Mouse (Mus musculus): ENCODE results near the gene Clca1. TPM values are rescaled to one million over a fixed set of nuclear protein-coding genes. Genes with fewer than 3 reads are reported as not detected.
A peak's percentile ranks its signal among the peaks of the same experiment; 100 is the strongest.

The Clca1 gene
- polyA plus RNA-seq, 1 experiment from 2014 or later: 0.25 TPM

DNA sequence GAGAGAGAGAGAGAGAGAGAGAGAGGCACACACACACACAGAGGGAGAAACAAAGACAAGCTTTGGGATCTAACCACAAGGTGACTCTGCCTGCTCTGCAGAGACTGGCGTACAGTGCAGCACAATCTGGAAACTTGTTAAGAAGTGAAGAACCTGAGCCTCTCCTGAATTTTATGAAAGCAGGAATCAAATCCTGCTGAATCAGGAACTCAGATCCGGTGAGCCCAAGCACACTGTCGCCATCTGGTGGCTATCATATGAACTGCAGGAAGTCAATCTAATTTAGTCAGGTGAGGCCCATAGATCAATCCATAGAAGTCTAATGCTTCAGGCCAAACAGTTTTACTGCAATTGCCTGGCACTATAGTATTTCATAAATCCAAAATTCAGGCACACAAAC lies 5.8 kb downstream of the Clca1 start:
- no peak overlapping the region for H3K4me2 ChIP-seq (ENCODE audit: low read depth, low read length)
- H3K36me3 ChIP-seq (ENCODE audit: control insufficient read depth, insufficient read depth, low read length): no peaks in the 10 kb centered on the region
- no peak for ATAC-seq (ENCODE audit: low read depth)
- no peaks in the 10 kb centered on the region for H3K27me3 ChIP-seq (replicated peaks; ENCODE audit: control insufficient read depth, insufficient read depth, low read length)
- no peaks in the 10 kb centered on the region for H3K4me1 ChIP-seq (ENCODE audit: control insufficient read depth, insufficient read depth, low read length)
- no peak overlapping the region for H3K9ac ChIP-seq (ENCODE audit: low read depth, low read length)
- H3K9me3 ChIP-seq (ENCODE audit: control insufficient read depth, low read length): no peaks in the 10 kb centered on the region
- no peak overlapping the region for H3K27ac ChIP-seq (replicated peaks; ENCODE audit: low read depth, low read length)
- DNase-seq (ENCODE audit: low spot score): peak; percentile 16
- WGBS: 28% methylated on average over 3 of the region's 3 CpGs
- H3K4me3 ChIP-seq (ENCODE audit: low read depth, low read length): no peak overlapping the region

DNA sequence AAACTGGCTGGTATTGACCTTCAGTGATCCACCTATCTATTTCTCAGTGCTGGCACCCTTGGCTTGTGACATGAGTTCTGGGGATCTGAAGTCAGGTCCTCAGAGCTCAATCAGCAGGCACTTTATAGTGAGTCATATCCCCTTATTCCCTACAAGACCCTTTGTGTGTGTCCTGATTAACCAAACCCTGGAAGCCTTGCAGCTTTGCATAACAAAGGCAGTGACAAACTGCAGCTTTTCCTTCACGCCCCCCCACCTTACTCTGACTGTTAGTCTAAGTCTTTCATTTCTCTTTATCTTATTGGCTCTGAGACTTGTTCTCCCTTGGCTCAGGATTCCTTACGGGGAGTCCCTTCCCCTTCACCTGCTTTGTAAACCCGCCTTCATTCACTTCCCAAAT lies 14.8 kb downstream of the Clca1 start:
- no peak overlapping the region for H3K9ac ChIP-seq (ENCODE audit: low read depth, low read length)
- H3K4me1 ChIP-seq (ENCODE audit: control insufficient read depth, insufficient read depth, low read length): no peaks in the 10 kb centered on the region
- H3K36me3 ChIP-seq (ENCODE audit: control insufficient read depth, insufficient read depth, low read length): no peaks in the 10 kb centered on the region
- no peaks in the 10 kb centered on the region for H3K27me3 ChIP-seq (replicated peaks; ENCODE audit: control insufficient read depth, insufficient read depth, low read length)
- DNase-seq (ENCODE audit: low spot score) (no peak), ATAC-seq (ENCODE audit: low read depth) (no peak)
- 72% methylated on average over 3 of the region's 3 CpGs for WGBS
- no peak overlapping the region for H3K4me2 ChIP-seq (ENCODE audit: low read depth, low read length)
- no peak overlapping the region for H3K4me3 ChIP-seq (ENCODE audit: low read depth, low read length)
- no peak overlapping the region for H3K27ac ChIP-seq (replicated peaks; ENCODE audit: low read depth, low read length)
- H3K9me3 ChIP-seq (ENCODE audit: control insufficient read depth, low read length): no peaks in the 10 kb centered on the region

DNA sequence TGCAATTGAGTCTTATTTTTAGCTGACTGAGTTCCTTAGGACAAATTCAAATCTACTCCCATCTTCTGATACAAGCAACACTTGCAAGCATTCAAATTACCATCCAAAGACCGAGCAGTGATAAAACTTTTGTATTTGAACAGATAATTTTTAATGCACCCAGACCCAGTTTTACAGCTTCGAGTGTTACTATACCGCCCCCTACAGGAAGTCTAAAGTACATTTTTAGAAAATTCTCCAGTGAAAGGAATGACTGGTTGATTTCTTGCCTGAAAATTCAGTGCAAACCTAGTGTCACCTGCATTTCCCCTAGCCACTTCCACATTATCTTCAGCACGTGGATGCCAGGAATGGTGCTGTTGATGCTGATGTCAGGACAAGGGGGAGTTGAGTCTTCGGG lies 28.2 kb downstream of the Clca1 start:
- Histone ChIP-seq H3K4me3 (ENCODE audit: low read depth, low read length) (no peak overlapping the region), H3K9ac (ENCODE audit: low read depth, low read length) (no peak overlapping the region), H3K27ac (replicated peaks; ENCODE audit: low read depth, low read length) (no peak overlapping the region), H3K9me3 (ENCODE audit: control insufficient read depth, low read length) (no peaks in the 10 kb centered on the region), H3K4me1 (ENCODE audit: control insufficient read depth, insufficient read depth, low read length) (no peaks in the 10 kb centered on the region), H3K4me2 (ENCODE audit: low read depth, low read length) (no peak overlapping the region), H3K27me3 (replicated peaks; ENCODE audit: control insufficient read depth, insufficient read depth, low read length) (no peaks in the 10 kb centered on the region), H3K36me3 (ENCODE audit: control insufficient read depth, insufficient read depth, low read length) (no peaks in the 10 kb centered on the region)
- WGBS: 34% methylated on average over 5 of the region's 5 CpGs
- no peak for DNase-seq (ENCODE audit: low spot score)
- no peak for ATAC-seq (ENCODE audit: low read depth)

DNA sequence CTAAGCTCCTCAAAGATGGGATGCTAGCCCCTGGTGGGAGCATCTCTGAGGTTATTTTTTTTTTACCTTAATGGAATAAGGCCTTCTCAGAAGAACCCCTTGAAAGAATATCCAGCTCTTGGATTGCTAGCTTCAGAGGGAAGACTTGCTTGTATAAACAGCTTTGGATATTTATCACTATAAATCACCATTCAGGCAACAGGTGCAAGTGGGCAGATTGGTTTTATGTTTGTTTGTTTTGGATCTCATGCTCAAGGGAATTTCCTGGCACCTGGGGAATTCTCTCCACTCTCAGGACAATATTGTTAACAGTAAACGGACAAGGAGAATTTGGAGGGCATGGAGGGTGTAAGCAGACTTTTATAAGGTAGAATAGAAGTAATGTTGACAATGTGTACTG lies 31.7 kb downstream of the Clca1 start:
- Histone ChIP-seq H3K36me3 (ENCODE audit: control insufficient read depth, insufficient read depth, low read length) (no peaks in the 10 kb centered on the region), H3K4me3 (ENCODE audit: low read depth, low read length) (no peak overlapping the region), H3K9me3 (ENCODE audit: control insufficient read depth, low read length) (no peaks in the 10 kb centered on the region), H3K4me1 (ENCODE audit: control insufficient read depth, insufficient read depth, low read length) (no peaks in the 10 kb centered on the region), H3K4me2 (ENCODE audit: low read depth, low read length) (no peak overlapping the region), H3K27me3 (replicated peaks; ENCODE audit: control insufficient read depth, insufficient read depth, low read length) (no peaks in the 10 kb centered on the region), H3K27ac (replicated peaks; ENCODE audit: low read depth, low read length) (no peak overlapping the region), H3K9ac (ENCODE audit: low read depth, low read length) (no peak overlapping the region)
- no peak for ATAC-seq (ENCODE audit: low read depth)
- 46% methylated on average over 1 of the region's 1 CpGs for WGBS
- no peak for DNase-seq (ENCODE audit: low spot score)

DNA sequence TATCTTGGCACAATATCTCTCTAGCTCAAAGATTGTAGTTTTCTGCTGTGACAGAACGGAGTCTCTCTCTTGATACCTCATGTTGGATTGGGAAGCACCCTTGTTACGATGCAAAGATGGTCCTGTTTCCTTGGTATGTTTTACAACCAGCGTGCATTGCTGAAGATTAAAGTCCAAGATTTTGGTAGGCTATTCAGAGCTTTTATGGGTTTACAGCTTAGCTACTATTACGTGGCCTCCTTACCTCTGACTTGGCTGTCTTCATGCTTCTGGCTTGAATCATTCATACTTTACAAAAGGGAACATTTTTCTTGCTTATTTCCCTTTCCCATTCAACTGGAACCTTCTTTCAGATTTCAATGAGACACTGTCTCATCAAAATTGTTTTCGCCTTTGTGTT lies 39.5 kb downstream of the Clca1 start:
- H3K9ac ChIP-seq (ENCODE audit: low read depth, low read length): no peak overlapping the region
- no peaks in the 10 kb centered on the region for H3K36me3 ChIP-seq (ENCODE audit: control insufficient read depth, insufficient read depth, low read length)
- ATAC-seq (ENCODE audit: low read depth): no peak
- WGBS: 88% methylated on average over 5 of the region's 5 CpGs
- no peaks in the 10 kb centered on the region for H3K4me1 ChIP-seq (ENCODE audit: control insufficient read depth, insufficient read depth, low read length)
- no peaks in the 10 kb centered on the region for H3K9me3 ChIP-seq (ENCODE audit: control insufficient read depth, low read length)
- no peak overlapping the region for H3K27ac ChIP-seq (replicated peaks; ENCODE audit: low read depth, low read length)
- H3K4me2 ChIP-seq (ENCODE audit: low read depth, low read length): no peak overlapping the region
- no peaks in the 10 kb centered on the region for H3K27me3 ChIP-seq (replicated peaks; ENCODE audit: control insufficient read depth, insufficient read depth, low read length)
- no peak overlapping the region for H3K4me3 ChIP-seq (ENCODE audit: low read depth, low read length)
- no peak for DNase-seq (ENCODE audit: low spot score)

DNA sequence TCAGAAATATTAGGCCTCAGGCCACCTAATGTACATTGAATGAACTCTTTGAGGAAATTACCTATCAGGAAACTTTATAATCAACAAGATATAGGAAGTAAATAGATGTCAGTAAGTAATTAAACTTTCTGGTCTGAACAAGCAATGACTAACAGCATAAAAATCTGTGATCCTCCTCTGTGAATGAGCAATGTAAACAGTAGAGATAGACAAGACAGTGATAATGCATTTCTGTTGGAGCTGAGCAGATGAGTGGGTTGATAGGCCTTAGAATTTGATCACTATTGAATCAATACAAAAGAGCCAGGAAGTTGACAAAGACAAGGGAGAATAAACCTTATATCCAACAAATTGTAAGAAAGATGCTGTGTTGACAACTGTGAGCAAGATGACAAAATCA lies 40.0 kb downstream of the Clca1 start:
- H3K4me2 ChIP-seq (ENCODE audit: low read depth, low read length): no peak overlapping the region
- H3K4me3 ChIP-seq (ENCODE audit: low read depth, low read length): no peak overlapping the region
- no peaks in the 10 kb centered on the region for H3K27me3 ChIP-seq (replicated peaks; ENCODE audit: control insufficient read depth, insufficient read depth, low read length)
- no peaks in the 10 kb centered on the region for H3K4me1 ChIP-seq (ENCODE audit: control insufficient read depth, insufficient read depth, low read length)
- H3K36me3 ChIP-seq (ENCODE audit: control insufficient read depth, insufficient read depth, low read length): no peaks in the 10 kb centered on the region
- H3K9ac ChIP-seq (ENCODE audit: low read depth, low read length): no peak overlapping the region
- DNase-seq (ENCODE audit: low spot score) (no peak), ATAC-seq (ENCODE audit: low read depth) (no peak)
- H3K27ac ChIP-seq (replicated peaks; ENCODE audit: low read depth, low read length): no peak overlapping the region
- H3K9me3 ChIP-seq (ENCODE audit: control insufficient read depth, low read length): no peaks in the 10 kb centered on the region

DNA sequence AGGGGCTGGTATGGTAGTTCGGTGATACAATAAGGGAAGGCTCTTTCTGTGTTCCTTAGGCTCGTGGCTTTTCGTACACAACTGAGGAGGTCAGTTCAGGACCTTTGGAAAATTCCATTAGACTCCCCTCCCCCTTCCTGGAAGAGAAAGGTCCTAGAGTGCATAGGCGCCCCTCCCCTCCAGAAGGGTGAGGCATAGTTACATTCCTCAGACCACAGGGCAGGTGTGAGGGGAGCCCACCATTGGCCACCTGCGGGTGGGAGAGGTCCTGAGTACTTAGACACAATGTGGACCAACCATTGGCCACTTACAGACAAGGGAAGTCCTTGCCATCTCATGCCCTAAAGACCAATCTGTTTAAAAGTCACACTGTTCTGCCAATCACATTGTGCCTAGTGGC lies 46.7 kb downstream of the Clca1 start:
- ATAC-seq (ENCODE audit: low read depth) (no peak), DNase-seq (ENCODE audit: low spot score) (no peak)
- H3K36me3 ChIP-seq (ENCODE audit: control insufficient read depth, insufficient read depth, low read length): no peaks in the 10 kb centered on the region
- H3K9ac ChIP-seq (ENCODE audit: low read depth, low read length): no peak overlapping the region
- no peaks in the 10 kb centered on the region for H3K4me1 ChIP-seq (ENCODE audit: control insufficient read depth, insufficient read depth, low read length)
- 69% methylated on average over 5 of the region's 5 CpGs for WGBS
- no peak overlapping the region for H3K4me2 ChIP-seq (ENCODE audit: low read depth, low read length)
- no peak overlapping the region for H3K4me3 ChIP-seq (ENCODE audit: low read depth, low read length)
- H3K27ac ChIP-seq (replicated peaks; ENCODE audit: low read depth, low read length): no peak overlapping the region
- no peaks in the 10 kb centered on the region for H3K27me3 ChIP-seq (replicated peaks; ENCODE audit: control insufficient read depth, insufficient read depth, low read length)
- H3K9me3 ChIP-seq (ENCODE audit: control insufficient read depth, low read length): no peaks in the 10 kb centered on the region

DNA sequence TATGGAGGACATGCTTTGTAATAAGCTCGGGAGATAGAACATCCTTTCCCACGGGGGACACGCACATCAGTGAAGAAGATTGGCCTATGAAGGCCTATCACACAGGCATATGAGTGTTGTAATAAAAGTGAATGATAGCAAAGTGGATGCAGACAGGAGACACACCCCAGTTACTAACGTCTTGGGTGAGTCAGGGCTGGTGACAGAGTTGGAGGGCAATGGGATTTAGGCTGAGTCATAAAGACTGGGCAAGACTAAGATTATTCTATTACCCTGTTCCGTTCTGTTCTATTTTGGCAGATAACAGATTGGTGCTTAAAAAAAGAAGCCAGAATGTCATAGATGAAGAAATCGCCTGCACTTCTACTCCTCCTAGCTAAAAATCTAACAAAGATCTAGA lies 52.0 kb downstream of the Clca1 start:
- Histone ChIP-seq H3K36me3 (ENCODE audit: control insufficient read depth, insufficient read depth, low read length) (no peaks in the 10 kb centered on the region), H3K27ac (replicated peaks; ENCODE audit: low read depth, low read length) (no peak overlapping the region), H3K4me2 (ENCODE audit: low read depth, low read length) (no peak overlapping the region), H3K27me3 (replicated peaks; ENCODE audit: control insufficient read depth, insufficient read depth, low read length) (no peaks in the 10 kb centered on the region), H3K4me3 (ENCODE audit: low read depth, low read length) (no peak overlapping the region), H3K9me3 (ENCODE audit: control insufficient read depth, low read length) (no peaks in the 10 kb centered on the region), H3K4me1 (ENCODE audit: control insufficient read depth, insufficient read depth, low read length) (no peaks in the 10 kb centered on the region), H3K9ac (ENCODE audit: low read depth, low read length) (no peak overlapping the region)
- WGBS: 85% methylated on average over 6 of the region's 6 CpGs
- DNase-seq (ENCODE audit: low spot score) (no peak), ATAC-seq (ENCODE audit: low read depth) (no peak)

DNA sequence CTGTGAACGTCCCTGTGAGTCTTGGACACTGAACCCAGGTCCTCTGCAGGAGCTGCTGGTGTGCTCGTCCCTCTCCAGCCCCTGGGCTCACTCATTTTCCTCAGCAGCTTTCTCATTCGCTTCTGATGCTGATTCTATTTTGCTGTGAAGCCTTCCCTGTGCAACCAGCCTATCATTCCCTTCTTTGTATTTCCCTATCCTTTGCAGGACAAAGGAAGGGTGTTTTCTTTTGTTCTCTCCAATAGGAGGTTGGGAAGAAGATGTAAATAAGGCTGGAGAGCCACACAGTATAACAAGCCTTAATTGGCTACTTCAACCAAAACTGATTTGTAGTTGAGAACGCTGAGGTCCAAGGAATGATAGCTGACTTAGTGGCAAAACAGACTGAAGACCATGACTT lies 54.9 kb downstream of the Clca1 start:
- no peak overlapping the region for H3K4me2 ChIP-seq (ENCODE audit: low read depth, low read length)
- WGBS: 32% methylated on average over 4 of the region's 4 CpGs
- no peak overlapping the region for H3K4me3 ChIP-seq (ENCODE audit: low read depth, low read length)
- ATAC-seq (ENCODE audit: low read depth) (no peak), DNase-seq (ENCODE audit: low spot score) (no peak)
- H3K9ac ChIP-seq (ENCODE audit: low read depth, low read length): no peak overlapping the region
- no peaks in the 10 kb centered on the region for H3K36me3 ChIP-seq (ENCODE audit: control insufficient read depth, insufficient read depth, low read length)
- no peaks in the 10 kb centered on the region for H3K27me3 ChIP-seq (replicated peaks; ENCODE audit: control insufficient read depth, insufficient read depth, low read length)
- H3K4me1 ChIP-seq (ENCODE audit: control insufficient read depth, insufficient read depth, low read length): no peaks in the 10 kb centered on the region
- H3K9me3 ChIP-seq (ENCODE audit: control insufficient read depth, low read length): no peaks in the 10 kb centered on the region
- H3K27ac ChIP-seq (replicated peaks; ENCODE audit: low read depth, low read length): no peak overlapping the region

Measured in embryonic facial prominence, embryonic 14.5 days (tissue).